Mouse (Mus musculus) midbrain, postnatal 0 days (tissue): ENCODE measurements around the gene Nsfl1c. TPM values are rescaled to one million over a fixed set of nuclear protein-coding genes. Genes with fewer than 3 reads are reported as not detected.

Source experiments
- ATAC-seq: fragments of 200-750 bp; cut with Nextera tagmentation; 2 replicates; pipeline ENCODE4 v1.8.0; 2017; ENCODE audit warnings: moderate number of reproducible peaks, mild to moderate bottlenecking, moderate TSS enrichment, moderate library complexity; ENCODE audit not compliant: low FRiP score
- DNase-seq: peaks from one replicate; pipeline ENCODE4 v3.0.0-alpha.2; 2015; ENCODE audit warnings: low spot score
- H3K27ac ChIP-seq: fragments of 300-500 bp; sonication (generic); 2 replicates; pipeline ENCODE4 v1.5.1; 2014; ENCODE audit warnings: low read depth, mild to moderate bottlenecking, low read length, mixed read lengths
- H3K27me3 ChIP-seq: fragments of 300-500 bp; sonication (generic); 2 replicates; pipeline ENCODE4 v1.6.1; 2014; ENCODE audit warnings: low read length, control low read depth, mixed read lengths; ENCODE audit not compliant: insufficient read depth
- H3K36me3 ChIP-seq: fragments of 300-500 bp; sonication (generic); 2 replicates; pipeline ENCODE4 v1.6.1; 2014; ENCODE audit warnings: low read length, control low read depth, mixed read lengths; ENCODE audit not compliant: insufficient read depth
- H3K4me1 ChIP-seq: fragments of 300-500 bp; sonication (generic); 2 replicates; pipeline ENCODE4 v1.6.1; 2014; ENCODE audit warnings: mild to moderate bottlenecking, control low read depth, antibody characterized with exemption, low read length, mixed read lengths; ENCODE audit not compliant: insufficient read depth
- H3K4me2 ChIP-seq: fragments of 300-500 bp; sonication (generic); 2 replicates; pipeline ENCODE4 v1.6.1; 2014; ENCODE audit warnings: low read depth, mild to moderate bottlenecking, low read length, mixed read lengths; ENCODE audit not compliant: poor library complexity, severe bottlenecking
- H3K4me3 ChIP-seq: fragments of 300-500 bp; sonication (generic); 2 replicates; pipeline ENCODE4 v1.5.1; 2014; ENCODE audit warnings: low read depth, mild to moderate bottlenecking, low read length, moderate library complexity
- H3K9ac ChIP-seq: fragments of 300-500 bp; sonication (generic); replicated peaks from 2 replicates; pipeline ENCODE4 v1.6.1; 2014; ENCODE audit warnings: mild to moderate bottlenecking, low read length, moderate library complexity, mixed read lengths; ENCODE audit not compliant: poor library complexity, severe bottlenecking
- H3K9me3 ChIP-seq: fragments of 300-500 bp; sonication (generic); 2 replicates; pipeline ENCODE4 v1.6.1; 2016; ENCODE audit warnings: low read length, control low read depth
- CTCF ChIP-seq: IDR thresholded peaks from 2 replicates; pipeline ENCODE4 v1.5.1; 2016; ENCODE audit warnings: antibody characterized with exemption, mild to moderate bottlenecking
- WGBS: fragments of 180-500 bp; shearing (Covaris S2); extraction: QIAGEN DNeasy Blood & Tissue Kit; methylation state at CpG from one replicate; pipeline ENCODE4 v1.1.7; 2014; 5-methylcytosine and 5-hydroxymethylcytosine counted together
- polyA plus RNA-seq: library from polyadenylated mRNA; unstranded; fragments of >200 nt; fragmentation: Nextera tagmentation; extraction: Ambion mirVana; gene quantifications from 2 replicates; pipeline ENCODE4 v1.2.1, GENCODE M21; 2015
- total RNA-seq: library from RNA; depleted of rRNA; stranded (reverse); fragments of >200 nt; gene quantifications from 2 replicates; pipeline ENCODE4 v1.2.3, GENCODE M21; 2014; rRNA removed

Nsfl1c gene
- total and polyA plus RNA-seq, 2 experiments from 2014 or later, result 103 to 250 TPM

DNA sequence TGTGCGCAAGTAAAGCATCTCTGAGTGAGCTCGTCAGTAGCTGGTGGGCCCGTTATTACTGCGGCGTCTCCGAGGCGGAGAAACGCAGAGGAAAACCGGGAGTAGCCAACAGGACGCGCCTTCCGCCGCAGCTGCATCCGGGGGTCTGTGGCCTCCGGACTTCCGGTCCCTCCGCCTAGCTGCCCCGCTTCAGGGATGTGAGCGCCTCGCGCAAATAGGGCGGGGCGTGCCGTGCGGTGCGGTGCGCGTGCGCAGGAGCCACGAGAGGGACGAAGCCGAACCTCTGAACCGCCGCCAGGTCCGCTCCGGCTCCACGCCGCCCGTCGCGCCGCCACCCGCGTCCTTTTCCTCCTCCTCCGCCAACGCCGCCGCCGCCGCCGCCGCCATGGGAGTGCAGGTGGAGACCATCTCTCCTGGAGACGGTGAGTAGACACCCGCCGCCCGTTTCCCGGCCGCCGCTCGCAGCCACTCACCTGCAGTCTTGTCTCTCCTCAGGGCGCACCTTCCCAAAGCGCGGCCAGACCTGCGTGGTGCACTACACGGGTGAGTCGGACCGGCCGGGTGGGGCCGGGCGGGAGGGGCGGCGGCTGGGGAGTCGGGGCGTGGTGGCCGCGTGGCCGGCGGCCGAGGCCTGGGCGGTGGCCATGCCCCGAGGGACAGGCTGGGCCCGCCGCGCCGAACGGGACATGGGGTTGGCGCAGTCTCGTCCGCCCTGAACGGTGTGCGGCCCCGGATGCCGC, 48.5 kb downstream of the Nsfl1c start, which contains the start of gene Fkbp1a:
Fkbp1a (plus strand) TSS at position 161 of the 740 bp plus-strand sequence.
- Histone ChIP-seq H3K4me3 (peak within 1 kb of the TSS; percentile 90), H3K36me3 (peaks cover 10% of the 10 kb centered on the region; the same call in 1 of the 2 replicates), H3K27me3 (no peaks in the 10 kb centered on the region), H3K4me1 (peaks cover 13% of the 10 kb centered on the region; the same call in 1 of the 2 replicates), H3K9ac (peak within 1 kb of the TSS; percentile 96), H3K4me2 (peak within 1 kb of the TSS; percentile 73), H3K27ac (peak within 1 kb of the TSS; percentile 87), H3K9me3 (no peaks in the 10 kb centered on the region)
- under 1% methylated on average over 68 of the region's 93 CpGs for WGBS
- ATAC-seq, result peak; percentile 97
- DNase-seq, result peak; percentile 97
- peak; percentile 35; the same call in 1 of the 2 replicates for TF ChIP-seq CTCF

- Histone ChIP-seq H3K4me3 (peak overlapping the region; percentile 90), H3K4me1 (peaks cover 13% of the 10 kb centered on the region; the same call in 1 of the 2 replicates), H3K4me2 (peak overlapping the region; percentile 73), H3K9me3 (no peaks in the 10 kb centered on the region), H3K27ac (peak overlapping the region; percentile 87), H3K27me3 (no peaks in the 10 kb centered on the region), H3K36me3 (peaks cover 14% of the 10 kb centered on the region), H3K9ac (peak overlapping the region; percentile 96)
- ATAC-seq (no peak), DNase-seq (peak; percentile 62)
- TF ChIP-seq CTCF, result no peak
- WGBS, result 1% methylated on average over 21 of the region's 21 CpGs
Observed at GRCm38 (mm10) chr2:151543063-151543895, 49.3 kb downstream of the Nsfl1c start.

DNA sequence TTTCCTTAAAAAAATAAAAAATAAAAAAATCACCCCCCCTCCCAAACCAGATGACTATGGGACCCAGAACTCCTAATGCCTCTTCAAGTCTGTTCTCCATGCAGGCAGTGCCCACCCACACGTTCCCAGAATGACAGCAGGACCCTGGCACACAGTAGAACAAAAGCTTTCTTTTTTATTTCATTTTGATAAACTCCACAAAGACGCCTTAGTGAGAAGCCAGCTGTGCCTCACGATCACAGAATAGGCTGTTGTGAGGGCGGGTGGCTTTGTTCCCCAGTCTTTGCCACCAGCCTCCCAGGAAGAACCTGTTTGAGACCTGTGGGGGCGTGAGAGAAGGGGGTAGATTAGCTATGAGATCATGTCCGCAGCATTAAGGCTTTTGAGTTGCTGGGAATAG, 50.7 kb downstream of the Nsfl1c start:
- no peak for TF ChIP-seq CTCF
- Histone ChIP-seq H3K27me3 (no peaks in the 10 kb centered on the region), H3K4me3 (no peak overlapping the region), H3K9me3 (no peaks in the 10 kb centered on the region), H3K36me3 (peaks cover 21% of the 10 kb centered on the region), H3K9ac (no peak overlapping the region; the same call in 1 of the 2 replicates), H3K27ac (no peak overlapping the region), H3K4me1 (peaks cover 13% of the 10 kb centered on the region; the same call in 1 of the 2 replicates), H3K4me2 (no peak overlapping the region; the same call in 1 of the 2 replicates)
- DNase-seq, result no peak
- WGBS, result 51% methylated on average over 6 of the region's 6 CpGs
- no peak for ATAC-seq

DNA sequence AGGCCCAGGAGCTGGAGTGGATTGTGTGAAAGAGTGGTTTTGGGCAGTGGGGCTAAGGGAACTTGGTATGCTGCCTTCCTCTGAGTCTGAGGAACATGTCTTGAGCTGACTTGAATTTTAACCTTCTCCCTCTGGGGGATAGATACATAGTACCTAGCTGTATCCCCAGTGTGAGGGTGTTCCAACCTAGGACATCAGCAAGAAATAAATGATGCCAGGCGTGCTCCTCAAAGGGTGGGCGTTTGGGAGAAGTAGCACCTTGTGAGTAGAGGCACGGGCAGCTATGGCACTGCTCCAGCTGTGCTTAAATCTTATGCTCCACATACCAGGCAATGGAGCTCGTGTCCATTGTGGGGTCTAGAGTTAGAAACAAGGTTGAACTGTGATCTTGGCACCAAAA, 52.6 kb downstream of the Nsfl1c start:
- H3K9me3 ChIP-seq, result no peaks in the 10 kb centered on the region
- no peaks in the 10 kb centered on the region for H3K27me3 ChIP-seq
- no peak overlapping the region for H3K4me2 ChIP-seq
- H3K27ac ChIP-seq, result no peak overlapping the region
- peaks cover 26% of the 10 kb centered on the region for H3K36me3 ChIP-seq
- WGBS, result 93% methylated on average over 4 of the region's 4 CpGs
- H3K4me1 ChIP-seq, result 0 out of 2 replicates have a peak, but pooled peaks cover 10% of the 10 kb centered on the region
- no peak overlapping the region for H3K9ac ChIP-seq
- no peak for ATAC-seq
- no peak for TF ChIP-seq CTCF
- H3K4me3 ChIP-seq, result no peak overlapping the region
- DNase-seq, result no peak

DNA sequence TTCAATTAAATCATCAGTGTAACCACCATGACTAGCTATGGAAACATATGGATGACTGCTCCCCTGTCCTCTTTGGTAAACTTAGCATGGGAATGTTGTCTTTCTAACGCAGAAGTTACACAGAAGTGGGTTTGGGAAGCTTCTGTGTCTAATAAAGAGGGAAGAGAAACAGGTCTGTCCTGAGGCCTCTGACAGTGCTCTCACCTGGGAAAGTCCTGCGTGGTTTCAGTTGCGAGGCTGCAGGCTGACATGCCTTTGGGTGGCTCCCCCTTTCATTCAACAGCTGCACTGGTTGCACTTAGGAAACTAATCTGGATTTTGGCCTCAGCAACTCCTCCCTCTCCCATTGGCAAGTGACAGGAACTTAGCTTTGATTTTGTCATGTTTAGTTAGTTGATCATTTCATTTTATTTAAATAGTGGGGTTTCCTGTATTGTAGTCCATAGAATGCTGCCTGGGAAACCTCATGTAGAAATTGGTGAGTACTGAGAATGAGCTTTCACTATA, 55.7 kb downstream of the Nsfl1c start:
- DNase-seq (no peak), ATAC-seq (no peak)
- Histone ChIP-seq H3K36me3 (peaks cover 37% of the 10 kb centered on the region), H3K27ac (no peak overlapping the region), H3K9me3 (no peaks in the 10 kb centered on the region), H3K4me2 (no peak overlapping the region), H3K9ac (no peak overlapping the region), H3K4me1 (no peaks in the 10 kb centered on the region), H3K27me3 (no peaks in the 10 kb centered on the region), H3K4me3 (no peak overlapping the region)
- WGBS, result 93% methylated on average over 3 of the region's 3 CpGs
- TF ChIP-seq CTCF, result no peak

Other genes with a start within 250 kb of the Nsfl1c start
- gene 4921509C19Rik, start 18.0 kb upstream of the Nsfl1c start, total RNA-seq, result not detected in 2 replicates
- gene 4921509C19Rik, start 18.0 kb upstream of the Nsfl1c start, polyA plus RNA-seq, result not detected in 2 replicates
- 79.2 and 79.3 TPM in 2 replicates for gene Fkbp1a, start 48.3 kb downstream of the Nsfl1c start, total RNA-seq
- gene Fkbp1a, start 48.3 kb downstream of the Nsfl1c start, polyA plus RNA-seq, result 598 and 619 TPM in 2 replicates
- 0.61 TPM in 1 of 2 replicates, not detected in the other for gene Sdcbp2, start 78.4 kb downstream of the Nsfl1c start, total RNA-seq
- gene Sdcbp2, start 78.4 kb downstream of the Nsfl1c start, polyA plus RNA-seq, result 0.93 and 1.4 TPM in 2 replicates
- gene Snph, start 138.4 kb downstream of the Nsfl1c start, total RNA-seq, result 64.2 and 66.1 TPM in 2 replicates
- 21.9 and 23.4 TPM in 2 replicates for gene Snph, start 138.4 kb downstream of the Nsfl1c start, polyA plus RNA-seq
- 0.44 and 0.90 TPM in 2 replicates for gene Rad21l, start 174.4 kb downstream of the Nsfl1c start, total RNA-seq
- 0.15 and 0.20 TPM in 2 replicates for gene Rad21l, start 174.4 kb downstream of the Nsfl1c start, polyA plus RNA-seq
- gene Tmem74b, start 207.8 kb downstream of the Nsfl1c start, total RNA-seq, result 28.6 and 36.9 TPM in 2 replicates
- 24.8 and 28.0 TPM in 2 replicates for gene Tmem74b, start 207.8 kb downstream of the Nsfl1c start, polyA plus RNA-seq